Mouse (Mus musculus) small intestine, adult 2 months (tissue): ENCODE results near the gene Plin5. TPM values are rescaled to one million over a fixed set of nuclear protein-coding genes. Genes with fewer than 3 reads are reported as not detected.

Experiments used
- H3K27ac ChIP-seq: fragments of 200-500 bp; 2 replicates; pipeline ENCODE4 v1.5.1; 2012; ENCODE audit warnings: low read depth, low read length, control low read depth, inconsistent platforms; ENCODE audit not compliant: insufficient read depth
- H3K27me3 ChIP-seq: fragments of 200-500 bp; 2 replicates; pipeline ENCODE4 v1.6.1; 2012; ENCODE audit warnings: mild to moderate bottlenecking, moderate library complexity, low read length, inconsistent platforms; ENCODE audit not compliant: control insufficient read depth, insufficient read depth
- H3K36me3 ChIP-seq: fragments of 200-500 bp; 2 replicates; pipeline ENCODE4 v1.6.1; 2012; ENCODE audit warnings: mild to moderate bottlenecking, low read length, control low read depth, inconsistent platforms; ENCODE audit not compliant: control insufficient read depth, insufficient read depth
- H3K4me1 ChIP-seq: fragments of 200-500 bp; 2 replicates; pipeline ENCODE4 v1.6.1; 2012; ENCODE audit warnings: low read length, inconsistent platforms, mixed read lengths; ENCODE audit not compliant: control insufficient read depth, insufficient read depth, insufficient read length
- H3K4me3 ChIP-seq: fragments of 200-500 bp; 2 replicates; pipeline ENCODE4 v1.5.1; 2012; ENCODE audit warnings: low read depth, mild to moderate bottlenecking, control low read depth, inconsistent platforms, low read length, moderate library complexity
- CTCF ChIP-seq: fragments of 200-500 bp; IDR thresholded peaks from 2 replicates; pipeline ENCODE4 v1.5.1; 2012; ENCODE audit warnings: low read depth, mild to moderate bottlenecking, control low read depth, inconsistent platforms, low read length, moderate library complexity, mixed read lengths; ENCODE audit not compliant: insufficient replicate concordance, insufficient read length; ENCODE audit errors: extremely low read depth
- POLR2A ChIP-seq: fragments of 200-500 bp; IDR thresholded peaks from 2 replicates; pipeline ENCODE4 v1.6.1; 2012; ENCODE audit warnings: low read depth, mild to moderate bottlenecking, control low read depth, inconsistent platforms, low read length, moderate library complexity
- WGBS: fragments of 180-500 bp; shearing (Covaris S2); methylation state at CpG from one replicate; pipeline ENCODE4 v1.1.7; 2018; 5-methylcytosine and 5-hydroxymethylcytosine counted together
- polyA plus RNA-seq: library from polyadenylated mRNA; depleted of rRNA; stranded (reverse); fragments of >200 nt; gene quantifications from 2 replicates; pipeline ENCODE4 v1.2.3, GENCODE M21; 2012

The Plin5 gene
- polyA plus RNA-seq, 1 experiment, result 0.05 TPM

DNA sequence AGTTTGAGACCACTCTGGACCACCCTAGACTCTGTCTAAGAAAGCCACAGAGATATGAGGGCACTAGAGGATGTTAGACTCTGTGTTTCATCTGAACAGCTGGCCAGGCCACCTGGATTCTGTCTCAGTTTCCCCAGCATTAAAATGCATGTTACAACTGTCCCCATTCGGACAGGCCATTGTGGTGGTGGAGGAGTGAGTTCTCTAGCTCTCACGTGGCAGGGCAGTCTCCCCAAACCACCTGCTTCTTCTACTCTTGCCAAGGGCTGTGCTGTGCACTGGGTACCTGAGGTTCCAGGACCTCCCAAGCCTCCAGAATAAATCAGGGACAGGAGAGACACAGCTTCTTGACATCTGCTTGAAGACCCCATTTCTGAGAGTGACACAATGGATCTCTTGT is 32.5 kb upstream of the Plin5 start:
- Histone ChIP-seq H3K4me1 (peaks cover 12% of the 10 kb centered on the region), H3K27ac (no peak overlapping the region), H3K27me3 (peaks cover 10% of the 10 kb centered on the region; the same call in 1 of the 2 replicates), H3K36me3 (no peaks in the 10 kb centered on the region), H3K4me3 (no peak overlapping the region)
- TF ChIP-seq POLR2A, result no peak
- TF ChIP-seq CTCF, result no peak
- 65% methylated on average over 2 of the region's 2 CpGs for WGBS

DNA sequence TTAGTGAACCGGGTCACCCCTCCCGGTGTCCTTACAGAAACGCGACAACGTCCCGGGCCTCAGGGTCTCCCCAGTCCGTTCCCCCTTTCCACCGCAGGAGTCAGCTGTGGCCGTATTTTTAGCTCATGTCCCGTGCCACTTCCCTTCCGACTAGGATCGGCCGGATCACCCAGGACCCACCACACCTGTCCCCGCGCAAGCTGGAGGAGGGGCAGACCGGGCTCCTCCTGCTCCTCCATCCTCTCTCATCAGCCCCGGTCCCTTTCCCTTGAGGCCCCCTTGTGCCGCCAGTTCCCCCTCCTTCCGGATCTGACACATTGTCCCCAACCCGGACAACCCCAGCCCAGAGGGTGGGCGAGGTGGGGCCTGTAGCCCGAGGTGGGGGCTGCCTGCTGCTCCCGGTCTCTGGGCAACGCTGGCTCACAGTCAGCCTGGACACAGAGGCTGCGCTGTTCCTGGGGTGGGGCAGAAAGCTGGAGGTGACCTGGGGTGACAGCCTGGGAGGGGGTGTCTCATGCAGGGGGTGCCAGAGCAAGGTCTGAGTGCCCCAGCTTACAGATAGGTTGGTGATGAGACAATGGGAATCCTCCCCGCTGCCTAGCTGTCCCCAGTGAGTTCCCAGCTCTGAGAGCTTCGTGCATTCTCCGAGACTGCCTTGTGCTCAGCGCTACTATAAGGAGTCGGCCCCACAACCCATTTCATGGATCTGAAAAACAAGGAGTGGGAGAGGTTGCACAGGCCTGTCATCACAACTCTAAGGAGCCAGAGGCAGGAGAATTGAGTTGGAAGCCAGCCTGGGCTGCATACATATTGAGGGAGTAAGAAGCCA is 31.6 kb upstream of the Plin5 start:
- Histone ChIP-seq H3K4me1 (peaks cover 10% of the 10 kb centered on the region), H3K4me3 (no peak overlapping the region), H3K27me3 (peaks cover 10% of the 10 kb centered on the region; the same call in 1 of the 2 replicates), H3K27ac (no peak overlapping the region), H3K36me3 (no peaks in the 10 kb centered on the region)
- no peak for TF ChIP-seq POLR2A
- TF ChIP-seq CTCF, result no peak
- 5% methylated on average over 30 of the region's 30 CpGs for whole genome bisulfite sequencing

DNA sequence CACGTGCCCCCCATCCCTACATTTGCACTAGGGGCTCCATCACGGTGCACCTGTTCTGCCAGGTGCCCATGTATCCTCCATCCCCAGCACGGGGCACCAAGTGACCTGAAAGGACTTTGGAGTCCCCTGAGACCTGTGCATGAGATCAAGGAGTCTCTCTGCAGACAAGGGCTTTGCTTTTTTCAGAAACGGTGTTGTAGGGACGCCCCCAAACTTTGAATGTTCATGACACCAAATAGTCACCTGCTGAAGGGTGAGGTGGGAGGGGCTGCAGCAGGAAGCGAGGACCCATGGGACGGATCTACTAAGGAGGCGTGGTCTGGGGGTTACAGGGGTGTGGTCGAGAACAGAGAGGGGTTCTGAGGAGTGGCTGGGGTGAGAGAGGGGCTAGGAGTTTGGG is 30.9 kb upstream of the Plin5 start:
- H3K27me3 ChIP-seq, result peaks cover 17% of the 10 kb centered on the region; the same call in 1 of the 2 replicates
- peaks cover 5% of the 10 kb centered on the region; the same call in 1 of the 2 replicates for H3K4me1 ChIP-seq
- no peak overlapping the region for H3K27ac ChIP-seq
- TF ChIP-seq POLR2A (no peak), CTCF (no peak)
- no peaks in the 10 kb centered on the region for H3K36me3 ChIP-seq
- WGBS, result 26% methylated on average over 9 of the region's 9 CpGs
- H3K4me3 ChIP-seq, result no peak overlapping the region

DNA sequence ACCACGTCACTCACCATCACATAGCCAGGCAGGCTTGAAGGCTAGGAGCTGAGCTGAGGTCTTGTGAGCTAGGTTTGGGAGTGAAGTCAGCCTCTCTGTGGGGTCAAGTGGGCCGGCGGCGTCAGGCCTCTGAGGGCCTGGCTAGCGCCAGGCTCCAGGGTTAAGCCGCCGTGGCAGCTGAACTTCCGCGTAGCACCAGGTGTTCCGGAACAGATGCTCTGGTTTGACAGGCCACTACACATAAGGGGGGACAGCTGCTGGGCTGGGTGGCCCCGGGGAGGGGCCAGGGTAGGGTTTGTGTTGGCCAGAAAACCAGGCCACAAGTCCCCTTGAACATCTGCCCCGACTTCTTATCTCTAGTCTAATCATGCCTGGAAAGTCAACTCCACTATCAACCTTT is 30.0 kb upstream of the Plin5 start:
- TF ChIP-seq POLR2A (no peak), CTCF (no peak)
- Histone ChIP-seq H3K4me1 (peaks cover 5% of the 10 kb centered on the region; the same call in 1 of the 2 replicates), H3K27ac (no peak overlapping the region), H3K4me3 (no peak overlapping the region), H3K27me3 (peaks cover 23% of the 10 kb centered on the region), H3K36me3 (no peaks in the 10 kb centered on the region)
- WGBS, result 63% methylated on average over 12 of the region's 12 CpGs

DNA sequence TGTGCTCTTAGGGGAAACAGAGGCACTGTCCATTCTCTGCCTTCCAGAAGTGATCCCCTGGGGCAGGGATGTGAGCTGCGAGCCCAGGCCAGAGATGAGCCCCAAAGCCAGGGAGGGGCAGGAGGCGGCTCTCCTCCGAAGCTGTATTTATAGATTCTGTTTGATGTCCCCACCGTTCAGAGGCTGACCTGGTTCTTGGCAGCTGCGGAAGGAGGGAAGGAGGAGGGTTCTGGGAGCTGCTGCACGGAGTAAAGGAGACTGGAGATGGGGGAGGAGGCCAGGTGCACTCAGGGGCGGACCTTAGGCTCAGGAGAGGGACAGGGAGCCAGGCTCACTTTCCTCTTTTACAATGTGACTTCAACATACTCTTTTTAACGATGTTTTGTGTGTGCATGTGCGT is 28.7 kb upstream of the Plin5 start:
- peaks cover 11% of the 10 kb centered on the region; the same call in 1 of the 2 replicates for H3K4me1 ChIP-seq
- no peak overlapping the region for H3K27ac ChIP-seq
- H3K36me3 ChIP-seq, result no peaks in the 10 kb centered on the region
- 23% methylated on average over 9 of the region's 9 CpGs for WGBS
- TF ChIP-seq CTCF, result no peak
- no peak for TF ChIP-seq POLR2A
- peaks cover 35% of the 10 kb centered on the region for H3K27me3 ChIP-seq
- H3K4me3 ChIP-seq, result no peak overlapping the region

DNA sequence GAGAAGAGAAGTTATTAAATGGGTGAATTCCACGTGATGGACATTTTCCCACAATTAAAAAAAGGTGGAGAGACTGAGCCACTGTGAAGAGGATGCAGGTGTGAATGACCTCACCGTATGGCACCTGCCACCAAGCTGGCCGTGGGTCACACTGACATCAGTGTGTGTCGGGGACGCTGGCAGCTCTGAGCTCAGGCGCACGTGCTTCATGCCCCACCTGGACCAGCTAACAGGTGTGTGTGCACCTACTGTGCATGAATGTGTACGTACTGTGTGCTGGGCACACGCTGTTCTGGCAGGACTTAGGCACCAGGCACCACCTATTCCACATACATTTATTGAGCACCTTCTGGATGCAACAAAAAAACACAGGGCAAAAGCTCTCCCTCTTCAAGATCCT is 27.1 kb upstream of the Plin5 start:
- peaks cover 49% of the 10 kb centered on the region for H3K27me3 ChIP-seq
- 62% methylated on average over 9 of the region's 9 CpGs for whole genome bisulfite sequencing

DNA sequence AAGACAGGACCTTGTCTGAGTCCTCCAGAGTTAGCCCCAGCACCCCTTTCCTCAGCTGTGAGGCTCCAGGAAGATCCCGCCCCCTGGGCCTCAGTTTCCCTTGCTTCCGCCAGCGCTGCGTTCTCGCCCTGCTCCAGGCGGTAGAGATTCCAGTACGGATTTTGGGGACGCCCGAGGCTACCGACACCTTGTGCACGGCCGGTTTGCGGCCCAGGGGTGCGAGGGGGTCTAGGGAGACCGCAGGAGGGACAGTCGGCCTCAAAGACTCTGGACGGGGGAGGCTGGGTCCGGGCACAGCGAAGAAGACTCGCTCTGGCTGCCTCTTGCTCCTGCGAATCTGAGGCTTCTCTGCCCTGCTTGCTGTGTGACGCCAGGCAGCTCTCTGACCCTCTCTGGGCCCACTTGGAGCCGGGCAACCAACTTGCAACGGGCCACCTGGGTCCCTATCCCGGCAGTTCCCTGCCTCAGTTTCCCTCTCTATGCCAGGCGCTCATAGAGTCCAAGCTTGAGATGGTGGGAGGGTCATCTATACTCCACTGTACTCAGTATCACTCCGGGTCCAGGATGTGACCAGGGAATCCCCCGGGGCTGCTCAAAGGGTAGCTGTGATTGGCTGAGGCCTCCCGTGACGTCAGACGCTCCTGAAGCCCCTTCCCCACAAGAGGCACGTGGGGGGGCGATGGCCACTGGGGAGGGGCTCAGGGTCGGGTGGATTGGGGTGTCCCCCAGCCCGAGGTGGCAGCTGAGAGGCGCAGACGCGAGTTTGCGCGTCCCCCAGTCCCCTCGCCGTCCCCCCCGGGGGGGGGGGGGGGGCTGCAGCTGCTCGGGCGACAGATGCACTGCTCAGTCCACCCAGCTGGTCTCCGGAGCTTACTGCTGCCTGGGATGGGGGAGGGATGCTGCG is 24.6 kb upstream of the Plin5 start:
- Histone ChIP-seq H3K4me1 (peaks cover 13% of the 10 kb centered on the region; the same call in 1 of the 2 replicates), H3K27me3 (peaks cover 44% of the 10 kb centered on the region), H3K4me3 (peak overlapping the region; percentile 42), H3K27ac (no peak overlapping the region), H3K36me3 (no peaks in the 10 kb centered on the region)
- 3% methylated on average over 47 of the region's 47 CpGs for WGBS
- TF ChIP-seq CTCF (no peak), POLR2A (no peak)

More for the DNA sequence above, 27.1 kb upstream of the Plin5 start:
- Histone ChIP-seq H3K36me3 (no peaks in the 10 kb centered on the region), H3K27ac (no peak overlapping the region), H3K4me1 (peaks cover 15% of the 10 kb centered on the region; the same call in 1 of the 2 replicates), H3K4me3 (no peak overlapping the region)
- TF ChIP-seq CTCF (no peak), POLR2A (no peak)
